Mouse (Mus musculus) spleen, embryonic (tissue): ENCODE measurements around the gene Nod1.
"Not testable (repeated sequence)": the region's sequence is repeated elsewhere in the genome, so short reads cannot be mapped to it uniquely, and the experiment has no call there.

Source experiments
- CTCF ChIA-PET: fragments of 350-600 bp; sonication (Branson Sonifier 250); formaldehyde crosslinking; loops from one replicate; lab custom pipeline; 2022; lab: Charles Lee

Gene Nod1

DNA sequence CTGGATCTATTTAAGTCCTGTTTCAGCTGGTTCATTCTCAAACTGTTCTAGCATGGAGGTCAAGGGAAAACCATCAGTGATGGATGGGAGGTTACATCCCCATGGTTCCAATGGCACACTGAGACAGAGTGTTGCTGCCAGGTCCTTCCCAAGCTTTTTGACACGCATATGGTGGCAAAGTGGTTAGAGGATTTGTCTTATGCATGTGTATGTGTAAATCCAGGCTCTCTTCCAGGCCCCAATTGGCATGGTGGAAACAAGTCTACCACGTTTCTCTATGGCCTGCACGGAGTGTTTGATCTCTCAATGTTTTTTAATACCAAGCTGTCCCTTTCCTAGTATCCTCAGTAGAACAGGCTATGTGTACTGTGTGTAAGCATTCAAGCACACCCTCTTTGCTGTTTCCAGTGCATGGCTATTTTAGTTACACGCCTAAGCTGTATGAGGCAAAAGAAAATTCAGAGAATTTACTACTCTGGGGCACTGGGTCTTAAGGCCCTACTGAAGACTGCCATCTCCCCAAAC lies 11.2 kb upstream of the Nod1 start:
- CTCF ChIA-PET = interaction anchor here (1.0 kb wide), 1 partner anchor 67 kb away, joined by 3 read pairs; no protein-coding TSS in a partner anchor

DNA sequence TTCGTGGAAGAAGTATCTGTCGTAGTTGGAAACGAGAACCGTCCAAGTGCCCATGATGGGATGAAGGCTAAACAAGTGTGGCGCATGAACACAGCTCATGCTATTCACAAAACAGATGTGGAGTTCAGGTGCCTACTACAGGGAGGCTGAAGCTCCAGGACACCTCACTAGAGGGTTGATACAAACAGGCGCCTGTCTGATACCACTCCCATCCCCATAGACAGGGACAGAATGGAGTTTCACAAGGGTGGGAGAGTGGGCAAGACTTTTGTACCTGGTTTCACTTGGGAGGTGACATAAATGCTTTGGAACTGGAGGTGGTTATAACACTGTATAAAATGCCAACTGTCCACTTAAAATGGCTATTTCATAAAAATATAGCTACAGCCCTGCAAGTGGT lies 7.0 kb upstream of the Nod1 start:
- CTCF ChIA-PET = no interaction called here

DNA sequence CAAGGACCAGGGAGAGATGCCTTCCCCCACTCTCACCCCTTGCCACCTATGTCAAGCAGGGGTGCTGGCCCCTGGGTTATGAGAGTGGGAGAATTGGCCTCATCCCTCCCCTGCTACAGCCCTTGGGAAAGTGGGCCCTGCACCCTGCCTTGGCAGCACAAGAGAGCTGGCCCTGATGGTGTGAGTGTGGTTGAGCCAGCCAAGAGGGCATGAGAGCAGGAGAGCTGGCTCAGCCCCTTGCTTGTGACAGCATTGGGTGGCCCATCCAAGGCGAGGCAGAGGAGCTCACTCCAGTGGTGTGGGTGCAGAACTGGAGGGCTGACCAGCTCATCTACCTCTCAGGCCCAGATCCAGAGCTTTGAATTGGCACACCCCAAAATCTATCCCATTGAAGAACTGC lies 3.2 kb upstream of the Nod1 start:
- CTCF ChIA-PET = no interaction called here

DNA sequence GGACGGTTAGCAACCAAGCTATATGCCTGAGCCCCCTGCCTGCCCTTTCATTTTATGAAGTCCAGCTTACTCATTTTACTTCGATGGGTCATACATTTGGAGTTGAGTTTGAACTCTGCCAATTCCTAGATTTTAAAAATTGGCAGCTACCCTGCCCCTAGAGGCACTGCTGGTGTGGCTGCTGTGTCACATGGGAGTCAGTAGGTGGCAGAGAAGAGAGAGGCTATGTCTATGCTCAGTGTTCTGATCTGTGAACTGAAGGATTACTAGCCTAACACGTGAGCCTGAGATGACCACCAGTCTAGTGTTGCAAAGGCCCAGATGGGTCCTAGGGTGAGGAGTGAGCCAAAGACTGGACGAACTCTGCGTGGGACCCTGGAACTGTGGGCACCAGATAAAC lies 2.1 kb upstream of the Nod1 start:
- CTCF ChIA-PET = no interaction called here

- CTCF ChIA-PET = no interaction called here
Observed at GRCm38 (mm10) chr6:54972929-54973211, 458 bp upstream of the Nod1 start.

DNA sequence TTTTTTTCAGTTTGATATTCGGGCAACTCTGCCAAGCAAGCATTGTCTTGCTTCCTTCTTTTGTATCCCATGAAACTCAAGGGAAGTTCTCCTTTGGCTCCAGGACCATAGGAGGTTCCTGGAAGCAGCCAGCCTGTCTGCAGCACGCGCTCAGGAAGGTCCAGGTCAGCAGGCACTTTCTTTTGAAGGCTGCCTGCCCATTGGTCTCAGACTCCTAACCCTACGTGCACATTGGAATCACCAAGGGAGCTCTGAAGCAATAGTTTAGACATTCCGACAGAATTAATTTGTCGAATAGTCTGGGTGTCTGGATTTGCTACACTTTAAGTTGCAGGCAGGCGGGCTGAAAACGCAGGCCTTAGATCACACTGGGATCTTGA lies 691 bp downstream of the Nod1 start:
- CTCF ChIA-PET = no interaction called here

DNA sequence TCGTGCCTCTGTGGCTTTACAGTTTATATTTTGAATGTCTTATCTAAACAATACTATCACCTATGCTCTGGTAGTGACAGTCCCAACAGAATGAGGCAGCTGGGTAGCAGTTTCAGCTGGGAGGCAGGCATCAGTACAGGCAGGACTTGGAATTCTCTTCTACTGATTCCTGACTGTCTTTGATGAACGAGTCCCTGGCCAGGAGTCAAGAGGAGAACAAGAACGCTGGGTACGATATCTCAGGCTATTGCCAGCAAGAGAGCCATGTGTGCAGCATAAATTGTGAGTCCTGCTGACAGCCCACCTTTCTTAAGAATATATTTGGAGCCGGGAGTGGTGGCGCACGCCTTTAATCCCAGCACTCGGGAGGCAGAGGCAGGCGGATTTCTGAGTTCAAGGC lies 1.9 kb downstream of the Nod1 start:
- CTCF ChIA-PET = interaction anchor here (1.1 kb wide), 1 partner anchor 16 kb away, joined by 3 read pairs; no protein-coding TSS in a partner anchor

DNA sequence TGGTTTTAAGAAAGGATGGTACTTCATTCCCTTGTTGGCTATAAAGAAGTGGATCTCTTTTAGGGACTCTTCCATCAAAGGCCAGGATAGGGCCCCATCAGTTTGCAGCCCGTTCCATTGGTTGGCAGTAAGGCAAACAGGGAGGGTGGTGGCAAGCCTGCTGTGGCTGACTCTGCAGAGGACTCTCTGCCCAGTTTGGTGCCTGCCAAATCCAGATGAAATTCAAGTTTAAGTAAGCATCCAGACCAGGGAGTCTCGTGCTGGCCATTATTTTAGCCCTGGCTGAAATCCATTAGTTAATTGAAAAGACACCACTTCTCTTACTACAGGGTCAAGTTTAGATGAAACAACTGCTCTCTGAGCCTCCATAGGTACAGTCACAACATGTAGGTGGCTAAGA lies 2.6 kb downstream of the Nod1 start:
- CTCF ChIA-PET = interaction anchor here (0.6 to 1.1 kb wide), 2 partner anchors 8 to 15 kb away, joined by 3 to 7 read pairs; no protein-coding TSS in a partner anchor

- CTCF ChIA-PET = interaction anchor here (0.7 to 0.8 kb wide), 2 partner anchors 79 to 214 kb away, joined by 3 read pairs; no protein-coding TSS in a partner anchor
Observed at GRCm38 (mm10) chr6:54967591-54967990, 4.8 kb downstream of the Nod1 start.

DNA sequence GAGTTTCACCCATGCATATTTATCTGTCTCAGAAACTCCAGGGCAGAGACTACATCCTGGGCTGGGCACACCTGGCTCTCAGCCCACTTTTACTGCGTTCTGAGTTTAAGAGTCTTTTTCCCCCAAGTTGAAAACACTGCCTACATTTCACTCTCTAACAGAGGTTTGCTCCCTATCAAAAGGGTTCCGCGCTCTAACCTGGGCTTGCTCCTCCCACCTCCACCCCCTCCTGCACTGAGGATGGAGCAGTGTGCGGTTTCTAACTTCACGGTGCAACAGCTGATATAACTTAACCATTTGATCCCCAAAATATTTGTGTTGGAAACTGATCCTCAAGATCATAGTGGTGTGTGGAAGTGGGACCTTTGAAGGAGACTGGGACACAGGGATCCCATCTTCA lies 7.2 kb downstream of the Nod1 start:
- CTCF ChIA-PET = no interaction called here

- CTCF ChIA-PET = no interaction called here
Observed at GRCm38 (mm10) chr6:54964755-54965154, 7.7 kb downstream of the Nod1 start.

- CTCF ChIA-PET = interaction anchor here (0.6 kb wide), 1 partner anchor 129 kb away, joined by 3 read pairs; no protein-coding TSS in a partner anchor
Observed at GRCm38 (mm10) chr6:54963599-54963998, 8.8 kb downstream of the Nod1 start.

GRCm38 (mm10) chr6:54957655-54958054 lies 14.8 kb downstream of the Nod1 start:
- CTCF ChIA-PET = interaction anchor here (0.5 kb wide), 1 partner anchor 57 kb away, joined by 3 read pairs; no protein-coding TSS in a partner anchor

- CTCF ChIA-PET = no interaction called here
Observed at GRCm38 (mm10) chr6:54956425-54956824, 16.0 kb downstream of the Nod1 start.

GRCm38 (mm10) chr6:54955949-54956348 lies 16.5 kb downstream of the Nod1 start:
- CTCF ChIA-PET = interaction anchor here (0.6 kb wide), 1 partner anchor 238 kb away, joined by 5 read pairs; no protein-coding TSS in a partner anchor

GRCm38 (mm10) chr6:54954659-54955414 lies 17.6 kb downstream of the Nod1 start:
- CTCF ChIA-PET = interaction anchor here (0.8 to 1.0 kb wide), 2 partner anchors 15 to 38 kb away, joined by 3 to 5 read pairs; partner anchors contain the start of gene Ggct

- CTCF ChIA-PET = not testable (repeated sequence)
Observed at GRCm38 (mm10) chr6:54953399-54953798, 19.0 kb downstream of the Nod1 start.

DNA sequence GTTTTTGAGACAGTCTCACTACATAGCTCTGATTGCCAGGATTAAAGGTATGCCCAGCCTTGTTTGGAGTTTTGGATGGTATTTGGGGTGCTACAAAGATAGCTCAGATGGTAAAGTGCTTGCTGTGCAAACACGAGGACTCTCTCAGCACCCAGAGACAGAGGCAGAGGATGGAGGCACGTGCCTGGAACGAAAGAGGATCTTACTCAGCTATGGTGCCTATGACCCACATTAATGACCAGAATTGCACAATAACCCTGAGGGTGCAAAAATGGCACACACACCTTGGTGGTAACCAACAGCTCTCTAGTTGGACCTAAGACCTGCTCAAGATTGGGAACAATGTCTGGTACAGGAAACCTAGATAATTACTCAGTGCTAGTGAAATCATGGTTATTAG lies 19.9 kb downstream of the Nod1 start:
- CTCF ChIA-PET = no interaction called here

GRCm38 (mm10) chr6:54948682-54949081 lies 23.7 kb downstream of the Nod1 start:
- CTCF ChIA-PET = no interaction called here

- CTCF ChIA-PET = interaction anchor here (0.7 kb wide), 1 partner anchor 21 kb away, joined by 12 read pairs; no protein-coding TSS in a partner anchor
Observed at GRCm38 (mm10) chr6:54946241-54946953, 26.0 kb downstream of the Nod1 start.

DNA sequence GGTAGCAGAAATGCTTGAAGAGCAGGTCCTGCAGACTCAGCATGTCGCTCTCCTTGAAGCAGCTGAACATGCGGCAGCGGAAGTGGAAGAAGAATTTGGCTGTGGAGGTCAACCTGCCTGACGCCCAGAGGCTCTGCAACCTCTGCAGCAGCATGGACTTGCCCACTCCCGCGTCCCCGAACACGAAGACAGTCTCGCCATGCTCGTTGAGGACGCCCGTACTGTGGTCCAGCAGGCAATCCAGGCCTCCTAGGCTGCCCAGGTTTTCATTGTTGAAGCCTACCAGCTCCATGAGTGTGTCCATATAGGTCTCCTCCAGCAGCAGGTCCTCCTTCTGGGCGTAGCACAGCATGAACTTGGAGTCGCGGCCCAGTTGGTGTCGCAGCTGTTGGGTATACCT lies 27.9 kb downstream of the Nod1 start:
- CTCF ChIA-PET = no interaction called here

GRCm38 (mm10) chr6:54943753-54944152 lies 28.7 kb downstream of the Nod1 start:
- CTCF ChIA-PET = no interaction called here
